ENCODE assay signal across 10 mouse cellular contexts in the genomic region with DNA sequence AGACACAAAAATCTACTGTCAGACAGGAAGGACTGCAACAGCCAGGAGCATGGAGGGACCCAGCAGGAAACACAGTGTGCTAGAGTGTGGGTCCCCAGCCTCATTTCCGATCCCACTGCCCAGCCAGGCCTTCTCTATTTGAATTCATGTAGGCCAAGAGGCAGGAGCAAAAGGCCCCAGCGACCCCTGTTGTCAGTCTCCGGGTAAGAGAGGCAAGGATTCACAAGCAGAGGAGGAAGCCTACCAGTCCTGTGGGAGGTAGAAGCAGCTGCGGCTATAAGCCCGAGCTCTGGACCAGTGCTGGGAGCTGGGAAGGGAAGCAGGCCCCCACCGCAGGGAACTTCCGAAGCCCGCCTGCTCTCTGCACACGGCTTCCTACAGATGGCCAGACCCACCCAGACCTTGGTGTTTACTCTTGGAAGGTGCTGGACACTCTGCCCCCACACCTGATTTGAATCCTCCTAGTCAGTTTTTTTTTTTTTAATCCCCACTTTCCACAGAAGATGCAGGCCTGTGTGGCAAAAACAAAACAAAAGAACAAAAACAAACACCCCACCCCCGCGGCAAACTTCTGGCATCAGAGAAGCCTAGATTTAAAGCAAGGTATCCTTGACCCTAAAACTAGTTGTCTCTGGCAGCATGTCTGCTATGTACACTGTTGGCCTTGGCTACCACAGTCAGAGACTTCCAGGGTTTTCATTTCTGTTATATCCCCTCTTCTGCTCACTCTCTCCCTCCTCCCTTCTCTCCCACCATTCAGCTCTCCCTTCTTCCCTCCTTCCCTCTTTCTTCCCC.
DNase-seq lines count a peak whose midpoint lies in the region; ATAC-seq and TF ChIP-seq lines count a peak whose summit lies in the region.
"Had no signal": no experiment of that assay in that cellular context is flagged by ENCODE, and none has a peak within 500 bp of the region (broad histone marks: within the 10 kb centered on the region; RNA-seq: fewer than 3 reads in every experiment).

No protein-coding gene starts in this region.

- peaks cover 35% of the 10 kb centered on the region for H3K4me1 ChIP-seq in hindbrain, embryonic 10.5 days (replicated peaks)
- peaks cover 12% of the 10 kb centered on the region for H3K4me1 ChIP-seq in hindbrain, embryonic 12.5 days
- 0 out of 2 replicates have a peak, but pooled peaks cover 4% of the 10 kb centered on the region for H3K4me1 ChIP-seq in hindbrain, postnatal 0 days (ENCODE audit: insufficient read depth, low read length)
- no peaks in the 10 kb centered on the region for H3K4me1 ChIP-seq in neural tube, embryonic 14.5 days (ENCODE audit: control insufficient read depth, insufficient read depth, low read length)

- H3K4me3 ChIP-seq in hindbrain, embryonic 10.5 days, result 0 out of 2 replicates have a peak overlapping the region, but pooled peaks have one; percentile 2
- H3K4me3 ChIP-seq in hindbrain, embryonic 12.5 days, result no peak overlapping the region
- H3K4me3 ChIP-seq in hindbrain, postnatal 0 days (ENCODE audit: low read length), result no peak overlapping the region
- no peak overlapping the region for H3K4me3 ChIP-seq in neural tube, embryonic 14.5 days (ENCODE audit: low read depth, low read length)
- H3K4me3 ChIP-seq: heart, embryonic 12.5 days had no signal

- 16% methylated on average over 11 of the region's 11 CpGs for WGBS in hindbrain, embryonic 10.5 days
- 17% methylated on average over 11 of the region's 11 CpGs for WGBS in hindbrain, embryonic 12.5 days
- WGBS in hindbrain, postnatal 0 days, result 29% methylated on average over 11 of the region's 11 CpGs
- 29% methylated on average over 11 of the region's 11 CpGs for WGBS in neural tube, embryonic 14.5 days

- H3K4me2 ChIP-seq in hindbrain, embryonic 12.5 days (replicated peaks), result no peak overlapping the region
- H3K4me2 ChIP-seq in hindbrain, postnatal 0 days (ENCODE audit: low read depth, low read length), result no peak overlapping the region
- H3K4me2 ChIP-seq in neural tube, embryonic 14.5 days (ENCODE audit: low read depth, low read length), result no peak overlapping the region
- H3K4me2 ChIP-seq: heart, embryonic 12.5 days had no signal

- peak; percentile 65 for DNase-seq in hindbrain, embryonic 10.5 days (ENCODE audit: low spot score)
- peak; percentile 33 for DNase-seq in embryo, embryonic 10 days (ENCODE audit: low spot score)
- DNase-seq in hindbrain, postnatal 0 days (ENCODE audit: low spot score), result peak; percentile 46
- DNase-seq: lung, postnatal 14 days; thymus, postnatal 4 days had no signal

- no peak overlapping the region for H3K9ac ChIP-seq in hindbrain, embryonic 12.5 days
- no peak overlapping the region for H3K9ac ChIP-seq in hindbrain, postnatal 0 days (replicated peaks; ENCODE audit: low read length)
- H3K9ac ChIP-seq in neural tube, embryonic 14.5 days (replicated peaks; ENCODE audit: low read depth, low read length), result no peak overlapping the region
- H3K9ac ChIP-seq: heart, embryonic 12.5 days had no signal

- H3K9me3 ChIP-seq in hindbrain, embryonic 10.5 days, result no peaks in the 10 kb centered on the region
- H3K9me3 ChIP-seq in hindbrain, embryonic 12.5 days (replicated peaks), result no peaks in the 10 kb centered on the region
- no peaks in the 10 kb centered on the region for H3K9me3 ChIP-seq in hindbrain, postnatal 0 days (ENCODE audit: low read length)
- H3K9me3 ChIP-seq in neural tube, embryonic 14.5 days (ENCODE audit: control insufficient read depth, low read length), result no peaks in the 10 kb centered on the region
- H3K9me3 ChIP-seq: heart, embryonic 12.5 days had no signal

- no peaks in the 10 kb centered on the region for H3K36me3 ChIP-seq in hindbrain, embryonic 10.5 days
- no peaks in the 10 kb centered on the region for H3K36me3 ChIP-seq in hindbrain, embryonic 12.5 days
- no peaks in the 10 kb centered on the region for H3K36me3 ChIP-seq in hindbrain, postnatal 0 days (ENCODE audit: insufficient read depth, low read length)
- no peaks in the 10 kb centered on the region for H3K36me3 ChIP-seq in neural tube, embryonic 14.5 days (ENCODE audit: control insufficient read depth, insufficient read depth, low read length)
- H3K36me3 ChIP-seq: heart, embryonic 12.5 days had no signal

- no peak for ATAC-seq in hindbrain, embryonic 12.5 days (ENCODE audit: low FRiP score)
- peak; percentile 55 for ATAC-seq in hindbrain, postnatal 0 days
- ATAC-seq in neural tube, embryonic 14.5 days (ENCODE audit: low read depth), result no peak
- no peak for ATAC-seq in monocyte, adult 5-6 weeks (replicated peaks; ENCODE audit: insufficient number of reproducible peaks, low FRiP score, low TSS enrichment, poor library complexity, severe bottlenecking)
- ATAC-seq in megakaryocyte progenitor cell, adult 5-6 weeks (replicated peaks; ENCODE audit: poor library complexity), result no peak

- no peak; the same call in 1 of the 2 replicates for TF ChIP-seq CTCF in hindbrain, postnatal 0 days (IDR thresholded peaks at IDR 0.05; ENCODE audit: low read depth)

- no peaks in the 10 kb centered on the region for H3K27me3 ChIP-seq in hindbrain, embryonic 10.5 days (ENCODE audit: insufficient read depth, poor library complexity, severe bottlenecking)
- H3K27me3 ChIP-seq in hindbrain, embryonic 12.5 days, result no peaks in the 10 kb centered on the region
- no peaks in the 10 kb centered on the region for H3K27me3 ChIP-seq in hindbrain, postnatal 0 days (ENCODE audit: insufficient read depth, low read length)
- no peaks in the 10 kb centered on the region for H3K27me3 ChIP-seq in neural tube, embryonic 14.5 days (ENCODE audit: control insufficient read depth, insufficient read depth, low read length)
- H3K27me3 ChIP-seq: heart, embryonic 12.5 days had no signal

- H3K27ac ChIP-seq in hindbrain, embryonic 10.5 days, result peak overlapping the region; percentile 83
- H3K27ac ChIP-seq in hindbrain, embryonic 12.5 days, result no peak overlapping the region
- no peak overlapping the region for H3K27ac ChIP-seq in hindbrain, postnatal 0 days
- 0 out of 2 replicates have a peak overlapping the region, but pooled peaks have one; percentile 6 for H3K27ac ChIP-seq in neural tube, embryonic 14.5 days (ENCODE audit: low read depth, low read length)

Comparison
In these comparisons a context has a peak if more than half of its experiments do, and no peak if none do; other contexts are left out.
1. H3K27ac ChIP-seq: peak in hindbrain, embryonic 10.5 days (single experiment) and neural tube, embryonic 14.5 days (single experiment); none in hindbrain, embryonic 12.5 days (single experiment) and hindbrain, postnatal 0 days (single experiment).
2. Peak in every context shown above with its lines, with median percentiles within 50 percentile points of each other: DNase-seq.